Comparison of ENCODE assay signal across 20 mouse cellular contexts in the genomic region with DNA sequence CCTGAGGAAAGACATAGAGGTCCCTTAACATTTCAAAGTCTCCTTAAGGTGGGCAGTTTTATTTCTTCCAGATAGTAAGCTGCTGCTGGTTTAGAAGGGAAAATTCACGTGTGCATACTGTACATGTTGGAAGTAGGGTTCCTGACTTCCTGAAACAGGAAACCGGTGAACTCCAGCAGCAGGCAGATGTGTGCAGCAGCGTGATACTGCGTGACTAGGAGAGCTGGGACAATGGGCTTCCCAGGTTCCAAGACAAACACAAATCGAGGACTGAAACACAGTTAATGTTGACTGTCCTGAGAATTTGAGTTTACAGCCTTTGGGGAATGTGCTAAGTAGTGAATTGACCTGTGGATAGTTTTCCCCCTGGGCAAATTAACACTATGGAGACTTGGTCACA.
DNase-seq lines count a peak whose midpoint lies in the region; ATAC-seq and TF ChIP-seq lines count a peak whose summit lies in the region.
"Had no signal": no experiment of that assay in that cellular context is flagged by ENCODE, and none has a peak within 500 bp of the region (broad histone marks: within the 10 kb centered on the region; RNA-seq: fewer than 3 reads in every experiment).

No protein-coding gene starts in this region.

- no peaks in the 10 kb centered on the region for H3K27me3 ChIP-seq in heart, embryonic 12.5 days (replicated peaks)
- H3K27me3 ChIP-seq in intestine, embryonic 14.5 days (replicated peaks; ENCODE audit: control insufficient read depth, insufficient read depth, low read length) = no peaks in the 10 kb centered on the region
- H3K27me3 ChIP-seq in intestine, postnatal 0 days (replicated peaks; ENCODE audit: control insufficient read depth, insufficient read depth, low read length) = no peaks in the 10 kb centered on the region
- no peaks in the 10 kb centered on the region for H3K27me3 ChIP-seq in embryonic facial prominence, embryonic 12.5 days
- H3K27me3 ChIP-seq in limb, embryonic 10.5 days (ENCODE audit: low read depth, poor library complexity, severe bottlenecking) = no peaks in the 10 kb centered on the region
- H3K27me3 ChIP-seq: forebrain, embryonic 13.5 days; hindbrain, embryonic 12.5 days; neural tube, embryonic 13.5 days had no signal

- peaks cover 3% of the 10 kb centered on the region; the same call in 1 of the 2 replicates for H3K9me3 ChIP-seq in heart, embryonic 12.5 days (replicated peaks)
- 0 out of 2 replicates have a peak, but pooled peaks cover 5% of the 10 kb centered on the region for H3K9me3 ChIP-seq in intestine, embryonic 14.5 days (ENCODE audit: control insufficient read depth, low read length)
- H3K9me3 ChIP-seq in intestine, postnatal 0 days (ENCODE audit: control insufficient read depth) = no peaks in the 10 kb centered on the region
- H3K9me3 ChIP-seq in embryonic facial prominence, embryonic 12.5 days = no peaks in the 10 kb centered on the region
- 0 out of 2 replicates have a peak, but pooled peaks cover 3% of the 10 kb centered on the region for H3K9me3 ChIP-seq in limb, embryonic 10.5 days (replicated peaks)
- H3K9me3 ChIP-seq: forebrain, embryonic 13.5 days; hindbrain, embryonic 12.5 days; neural tube, embryonic 13.5 days had no signal

- peak overlapping the region; percentile 55 for H3K27ac ChIP-seq in heart, embryonic 12.5 days (ENCODE audit: poor library complexity, severe bottlenecking)
- 0 out of 2 replicates have a peak overlapping the region, but pooled peaks have one; percentile 11 for H3K27ac ChIP-seq in intestine, embryonic 14.5 days (ENCODE audit: low read depth)
- no peak overlapping the region for H3K27ac ChIP-seq in intestine, postnatal 0 days (ENCODE audit: low read depth, low read length)
- peak overlapping the region; percentile 65; the same call in 1 of the 2 replicates for H3K27ac ChIP-seq in embryonic facial prominence, embryonic 12.5 days
- peak overlapping the region; percentile 57 for H3K27ac ChIP-seq in limb, embryonic 10.5 days
- H3K27ac ChIP-seq: forebrain, embryonic 13.5 days; hindbrain, embryonic 12.5 days; left cerebral cortex, adult 2 months; neural tube, embryonic 13.5 days had no signal

- H3K4me3 ChIP-seq in heart, embryonic 12.5 days = no peak overlapping the region
- H3K4me3 ChIP-seq in intestine, embryonic 14.5 days (ENCODE audit: low read depth, low read length) = no peak overlapping the region
- H3K4me3 ChIP-seq in intestine, postnatal 0 days (ENCODE audit: low read depth, low read length) = no peak overlapping the region
- H3K4me3 ChIP-seq in embryonic facial prominence, embryonic 12.5 days = no peak overlapping the region
- H3K4me3 ChIP-seq in limb, embryonic 10.5 days = no peak overlapping the region
- H3K4me3 ChIP-seq: forebrain, embryonic 13.5 days; hindbrain, embryonic 12.5 days; left cerebral cortex, adult 2 months; myocyte; neural tube, embryonic 13.5 days had no signal

- WGBS in heart, embryonic 12.5 days = 48% methylated on average over 5 of the region's 5 CpGs
- WGBS in intestine, embryonic 14.5 days = 36% methylated on average over 5 of the region's 5 CpGs
- WGBS in intestine, postnatal 0 days = 53% methylated on average over 5 of the region's 5 CpGs
- 37% methylated on average over 5 of the region's 5 CpGs for WGBS in embryonic facial prominence, embryonic 12.5 days
- 75% methylated on average over 5 of the region's 5 CpGs for WGBS in limb, embryonic 10.5 days

- no peaks in the 10 kb centered on the region for H3K36me3 ChIP-seq in heart, embryonic 12.5 days
- H3K36me3 ChIP-seq in intestine, embryonic 14.5 days (ENCODE audit: control insufficient read depth, insufficient read depth, low read length) = no peaks in the 10 kb centered on the region
- H3K36me3 ChIP-seq in intestine, postnatal 0 days (ENCODE audit: control insufficient read depth, insufficient read depth) = no peaks in the 10 kb centered on the region
- no peaks in the 10 kb centered on the region for H3K36me3 ChIP-seq in embryonic facial prominence, embryonic 12.5 days
- peaks cover 12% of the 10 kb centered on the region for H3K36me3 ChIP-seq in limb, embryonic 10.5 days
- H3K36me3 ChIP-seq: hindbrain, embryonic 12.5 days; neural tube, embryonic 13.5 days had no signal

- no peak for DNase-seq in heart, adult 11 months
- no peak for DNase-seq in intestine, embryonic 14.5 days (ENCODE audit: low spot score)
- DNase-seq in limb, embryonic 10.5 days (ENCODE audit: low spot score) = no peak
- no peak for DNase-seq in frontal cortex, postnatal 36 days (ENCODE audit: low spot score in 2 of 2)
- DNase-seq: adrenal gland, postnatal 36 days; cerebellum, adult 9-10 months; kidney, adult 18-20 months; left cerebral cortex, postnatal 4 days; lung, postnatal 4 days; midbrain, embryonic 14.5 days; retina, postnatal 1 day; right cerebral cortex, postnatal 25 days had no signal

- no peak overlapping the region for H3K9ac ChIP-seq in heart, embryonic 12.5 days
- H3K9ac ChIP-seq in intestine, embryonic 14.5 days (ENCODE audit: low read length) = no peak overlapping the region
- H3K9ac ChIP-seq in intestine, postnatal 0 days (ENCODE audit: low read depth, low read length) = no peak overlapping the region
- H3K9ac ChIP-seq in embryonic facial prominence, embryonic 12.5 days = no peak overlapping the region
- H3K9ac ChIP-seq: forebrain, embryonic 13.5 days; hindbrain, embryonic 12.5 days; neural tube, embryonic 13.5 days had no signal

- no peak for TF ChIP-seq CTCF in intestine, postnatal 0 days (IDR thresholded peaks at IDR 0.05; ENCODE audit: low read depth)

- peak; percentile 55 for ATAC-seq in heart, embryonic 12.5 days (ENCODE audit: insufficient number of reproducible peaks, low FRiP score)
- no peak for ATAC-seq in intestine, embryonic 14.5 days (replicated peaks; ENCODE audit: low FRiP score, low TSS enrichment, low read depth)
- no peak for ATAC-seq in intestine, postnatal 0 days
- no peak for ATAC-seq in embryonic facial prominence, embryonic 12.5 days (ENCODE audit: insufficient number of reproducible peaks, insufficient read depth, low FRiP score, low TSS enrichment)
- ATAC-seq: forebrain, embryonic 13.5 days had no signal

- peaks cover 29% of the 10 kb centered on the region for H3K4me1 ChIP-seq in heart, embryonic 12.5 days (replicated peaks)
- H3K4me1 ChIP-seq in intestine, embryonic 14.5 days (replicated peaks; ENCODE audit: control insufficient read depth, insufficient read depth, low read length) = peaks cover 16% of the 10 kb centered on the region
- no peaks in the 10 kb centered on the region for H3K4me1 ChIP-seq in intestine, postnatal 0 days (replicated peaks; ENCODE audit: control insufficient read depth, insufficient read depth, low read length)
- peaks cover 26% of the 10 kb centered on the region for H3K4me1 ChIP-seq in embryonic facial prominence, embryonic 12.5 days
- H3K4me1 ChIP-seq in limb, embryonic 10.5 days = peaks cover 45% of the 10 kb centered on the region
- H3K4me1 ChIP-seq: forebrain, embryonic 13.5 days; hindbrain, embryonic 12.5 days; neural tube, embryonic 13.5 days had no signal

- H3K4me2 ChIP-seq in heart, embryonic 12.5 days = no peak overlapping the region
- no peak overlapping the region for H3K4me2 ChIP-seq in intestine, embryonic 14.5 days (ENCODE audit: low read length)
- no peak overlapping the region for H3K4me2 ChIP-seq in intestine, postnatal 0 days (replicated peaks; ENCODE audit: low read depth)
- H3K4me2 ChIP-seq in embryonic facial prominence, embryonic 12.5 days (replicated peaks) = no peak overlapping the region
- H3K4me2 ChIP-seq: forebrain, embryonic 13.5 days; hindbrain, embryonic 12.5 days; neural tube, embryonic 13.5 days had no signal
